Mouse (Mus musculus) spleen, adult 2 months (tissue): ENCODE data around the gene 3830406C13Rik.

ENCODE experiments used
- CTCF ChIP-seq: fragments of 200-500 bp; IDR thresholded peaks from 2 replicates; pipeline ENCODE4 v1.5.1; 2011; ENCODE audit warnings: mild to moderate bottlenecking, inconsistent platforms; ENCODE audit not compliant: insufficient read depth, insufficient read length, insufficient replicate concordance; ENCODE audit errors: extremely low read depth
- POLR2A ChIP-seq: fragments of 200-500 bp; IDR thresholded peaks from 2 replicates; pipeline ENCODE4 v1.6.1; 2011; ENCODE audit warnings: low read depth, low read length, inconsistent platforms

DNA sequence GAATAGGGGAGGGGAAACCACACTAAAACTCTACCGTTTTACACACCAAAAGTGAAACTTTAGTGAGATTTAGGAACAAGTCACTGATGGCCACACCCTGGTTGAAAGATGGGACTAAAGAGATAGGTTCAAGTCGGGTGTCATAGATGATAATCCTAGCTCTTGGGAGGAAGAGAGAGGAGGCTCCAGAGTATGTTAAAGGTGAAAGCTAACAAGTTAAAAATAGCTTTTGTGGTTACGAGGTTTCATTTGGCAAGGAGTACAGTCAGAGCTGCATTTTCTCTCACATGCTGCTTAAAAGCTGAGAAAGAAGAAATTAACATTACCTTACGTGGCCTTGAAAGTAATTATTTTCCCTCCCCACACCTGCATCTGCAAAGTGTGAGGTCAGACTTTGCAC, 40.2 kb upstream of the 3830406C13Rik start:
- TF ChIP-seq CTCF (no peak), POLR2A (no peak)
